Mouse (Mus musculus) G1E (cell line): ENCODE data around the gene Hpca. TPM values are rescaled to one million over a fixed set of nuclear protein-coding genes. Genes with fewer than 3 reads are reported as not detected.

ENCODE experiments used
- ATAC-seq: 2 replicates; pipeline ENCODE4 v1.8.0; 2016; ENCODE audit warnings: mild to moderate bottlenecking; ENCODE audit not compliant: insufficient number of reproducible peaks, poor library complexity, low FRiP score, severe bottlenecking; ENCODE audit errors: extremely low read depth
- DNase-seq: peaks from one replicate; pipeline ENCODE4 v3.0.0; 2012; ENCODE audit warnings: low spot score
- H3K27me3 ChIP-seq: 2 replicates; pipeline ENCODE4 v1.6.1; 2012; ENCODE audit warnings: mild to moderate bottlenecking, low read length, inconsistent platforms; ENCODE audit not compliant: insufficient read depth
- H3K36me3 ChIP-seq: replicated peaks from 2 replicates; pipeline ENCODE3; 2012; ENCODE audit warnings: mild to moderate bottlenecking, inconsistent platforms
- H3K4me1 ChIP-seq: 2 replicates; pipeline ENCODE4 v1.6.1; 2012; ENCODE audit warnings: low read depth, low read length, inconsistent platforms, mixed read lengths; ENCODE audit not compliant: insufficient read depth
- H3K4me3 ChIP-seq: 2 replicates; pipeline ENCODE4 v1.5.1; 2012; ENCODE audit warnings: low read depth, mild to moderate bottlenecking, inconsistent platforms, low read length, moderate library complexity, mixed read lengths
- H3K9me3 ChIP-seq: replicated peaks from 2 replicates; pipeline ENCODE4 v1.6.1; 2012; ENCODE audit warnings: inconsistent platforms
- CTCF ChIP-seq: IDR thresholded peaks from 2 replicates; pipeline ENCODE4 v1.5.1; 2012; ENCODE audit warnings: low read depth, low read length, inconsistent platforms, mixed read lengths
- GATA1 ChIP-seq: IDR thresholded peaks from 2 replicates; pipeline ENCODE4 v1.6.1; 2012; ENCODE audit warnings: borderline replicate concordance, low read length, inconsistent platforms, mixed read lengths
- GATA2 ChIP-seq: IDR thresholded peaks from 2 replicates; pipeline ENCODE4 v1.6.1; 2012; ENCODE audit warnings: low read depth, low read length, inconsistent platforms, borderline replicate concordance
- POLR2AphosphoS5 ChIP-seq: IDR thresholded peaks from 2 replicates; pipeline ENCODE4 v1.6.1; 2012; ENCODE audit warnings: low read depth, low read length, inconsistent platforms; ENCODE audit not compliant: insufficient replicate concordance
- TAL1 ChIP-seq: conservative IDR thresholded peaks from 2 replicates; pipeline ENCODE4 v1.6.1; 2012; ENCODE audit warnings: low read depth, low read length, inconsistent platforms, mixed read lengths
- polyA plus RNA-seq: library from polyadenylated mRNA; stranded (reverse); fragments of >175 nt; gene quantifications from 2 replicates; pipeline ENCODE4 v1.2.3, GENCODE M21; 2012
- total RNA-seq, 2 experiments: library from RNA; stranded (forward) in 1 of 2; stranded (reverse) in 1 of 2; fragments of 200-1000 nt in 1 of 2; fragments of >200 nt in 1 of 2; fragmentation: Nextera tagmentation in 1 of 2; gene quantifications; 2 replicates each; pipeline ENCODE4 v1.2.3; 2014 to 2017

Gene Hpca
- total and polyA plus RNA-seq, 3 experiments: not detected

DNA sequence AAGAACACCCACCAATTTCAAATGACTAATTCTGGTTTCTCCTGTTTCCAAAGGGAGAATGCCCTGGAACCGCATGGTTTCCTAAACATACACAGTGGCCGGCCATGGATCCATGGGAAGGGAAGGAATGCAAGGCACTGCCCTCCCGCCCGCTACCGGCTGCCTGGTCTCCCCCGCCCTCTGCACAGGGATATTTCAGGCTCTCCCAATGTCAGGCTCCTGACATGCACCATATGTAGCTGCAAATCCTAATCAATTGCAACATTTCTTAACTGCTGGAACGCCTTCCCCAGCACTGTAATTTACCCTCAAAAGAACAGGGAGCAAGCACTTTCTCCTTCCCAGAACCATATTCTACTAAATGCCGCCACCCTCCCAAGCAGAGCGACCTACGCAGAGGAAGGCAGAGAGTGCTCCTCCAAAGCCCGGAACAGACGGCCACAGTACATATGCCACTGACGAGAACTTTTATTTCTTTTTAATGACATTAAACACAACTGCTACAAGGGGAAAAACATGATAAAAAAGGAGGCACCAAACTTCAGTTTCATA, 25.8 kb upstream of the Hpca start:
- Histone ChIP-seq H3K4me1 (peaks cover 30% of the 10 kb centered on the region), H3K36me3 (peaks cover 85% of the 10 kb centered on the region), H3K27me3 (no peaks in the 10 kb centered on the region), H3K9me3 (no peaks in the 10 kb centered on the region), H3K4me3 (no peak overlapping the region)
- DNase-seq: no peak
- no peak for TF ChIP-seq CTCF
- ATAC-seq: no peak

DNA sequence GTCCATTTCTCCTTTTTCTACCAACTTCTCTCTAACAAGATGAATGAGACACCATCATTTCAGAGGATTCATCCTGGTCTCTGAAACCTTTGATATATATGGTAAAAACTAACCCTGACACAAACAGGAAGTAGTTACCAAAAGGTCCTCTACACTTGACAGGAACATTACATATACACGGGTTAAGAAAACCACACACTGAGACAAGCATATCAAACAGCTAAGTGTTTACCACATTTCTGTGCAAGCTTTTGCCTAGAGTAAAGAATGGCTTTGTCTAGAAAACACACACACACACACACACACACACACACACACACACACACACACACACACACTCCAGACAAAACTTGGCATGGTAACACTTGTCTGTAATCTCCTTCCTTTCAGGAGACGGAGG, 24.6 kb upstream of the Hpca start:
- no peak for DNase-seq
- H3K4me3 ChIP-seq: no peak overlapping the region
- peaks cover 82% of the 10 kb centered on the region for H3K36me3 ChIP-seq
- no peak for TF ChIP-seq GATA2
- no peak for TF ChIP-seq TAL1
- TF ChIP-seq GATA1: no peak
- TF ChIP-seq CTCF: no peak
- no peak for TF ChIP-seq POLR2AphosphoS5
- no peak for ATAC-seq
- peaks cover 42% of the 10 kb centered on the region for H3K4me1 ChIP-seq
- H3K9me3 ChIP-seq: no peaks in the 10 kb centered on the region
- no peaks in the 10 kb centered on the region for H3K27me3 ChIP-seq

DNA sequence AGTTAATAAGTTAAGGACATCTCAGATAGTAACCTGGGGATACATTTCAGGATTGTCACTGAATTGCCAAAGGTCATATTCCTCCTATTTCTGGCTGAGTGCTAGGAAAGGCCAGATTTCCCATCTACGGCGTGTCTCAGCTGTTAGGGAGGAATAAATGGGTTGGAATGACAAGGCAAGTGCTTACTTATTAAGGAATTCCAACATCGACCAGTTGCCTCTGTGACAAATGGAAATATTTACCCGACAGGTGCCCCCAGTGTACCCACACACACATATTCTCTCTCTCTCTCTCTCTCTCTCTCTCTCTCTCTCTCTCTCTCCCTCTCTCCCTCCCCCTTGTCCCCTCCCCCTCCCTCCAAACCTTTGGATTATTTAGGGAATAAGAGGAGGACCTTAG, 24.1 kb upstream of the Hpca start:
- H3K36me3 ChIP-seq: peaks cover 79% of the 10 kb centered on the region
- H3K9me3 ChIP-seq: no peaks in the 10 kb centered on the region
- no peaks in the 10 kb centered on the region for H3K27me3 ChIP-seq
- no peak overlapping the region for H3K4me3 ChIP-seq
- no peak for ATAC-seq
- no peak for DNase-seq
- TF ChIP-seq GATA2 (no peak), GATA1 (no peak), CTCF (no peak), POLR2AphosphoS5 (no peak), TAL1 (no peak)
- H3K4me1 ChIP-seq: peaks cover 47% of the 10 kb centered on the region

DNA sequence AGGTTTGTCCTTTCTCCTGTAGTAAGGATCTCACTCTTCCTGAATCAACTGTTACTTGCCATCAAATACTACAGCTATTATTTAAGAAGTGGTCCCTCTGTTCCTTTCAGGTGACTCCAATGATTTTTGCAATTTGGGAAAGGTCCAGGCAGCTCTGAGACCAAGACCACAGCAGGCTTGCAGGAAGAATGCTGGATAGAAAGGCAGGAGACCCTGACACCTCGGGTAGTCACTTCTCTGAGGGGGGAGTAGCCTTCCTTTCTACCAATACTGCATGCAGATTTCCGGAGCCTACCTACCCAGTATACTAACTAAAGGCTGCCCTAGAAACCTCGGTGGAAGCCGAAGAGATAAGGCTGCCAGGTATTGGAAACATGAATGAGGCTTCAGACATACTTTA, 23.6 kb upstream of the Hpca start:
- H3K4me1 ChIP-seq: peaks cover 52% of the 10 kb centered on the region
- H3K27me3 ChIP-seq: no peaks in the 10 kb centered on the region
- no peak overlapping the region for H3K4me3 ChIP-seq
- DNase-seq (no peak), ATAC-seq (no peak)
- no peaks in the 10 kb centered on the region for H3K9me3 ChIP-seq
- TF ChIP-seq GATA1 (no peak), GATA2 (no peak), CTCF (no peak), TAL1 (no peak), POLR2AphosphoS5 (no peak)
- H3K36me3 ChIP-seq: peaks cover 73% of the 10 kb centered on the region

DNA sequence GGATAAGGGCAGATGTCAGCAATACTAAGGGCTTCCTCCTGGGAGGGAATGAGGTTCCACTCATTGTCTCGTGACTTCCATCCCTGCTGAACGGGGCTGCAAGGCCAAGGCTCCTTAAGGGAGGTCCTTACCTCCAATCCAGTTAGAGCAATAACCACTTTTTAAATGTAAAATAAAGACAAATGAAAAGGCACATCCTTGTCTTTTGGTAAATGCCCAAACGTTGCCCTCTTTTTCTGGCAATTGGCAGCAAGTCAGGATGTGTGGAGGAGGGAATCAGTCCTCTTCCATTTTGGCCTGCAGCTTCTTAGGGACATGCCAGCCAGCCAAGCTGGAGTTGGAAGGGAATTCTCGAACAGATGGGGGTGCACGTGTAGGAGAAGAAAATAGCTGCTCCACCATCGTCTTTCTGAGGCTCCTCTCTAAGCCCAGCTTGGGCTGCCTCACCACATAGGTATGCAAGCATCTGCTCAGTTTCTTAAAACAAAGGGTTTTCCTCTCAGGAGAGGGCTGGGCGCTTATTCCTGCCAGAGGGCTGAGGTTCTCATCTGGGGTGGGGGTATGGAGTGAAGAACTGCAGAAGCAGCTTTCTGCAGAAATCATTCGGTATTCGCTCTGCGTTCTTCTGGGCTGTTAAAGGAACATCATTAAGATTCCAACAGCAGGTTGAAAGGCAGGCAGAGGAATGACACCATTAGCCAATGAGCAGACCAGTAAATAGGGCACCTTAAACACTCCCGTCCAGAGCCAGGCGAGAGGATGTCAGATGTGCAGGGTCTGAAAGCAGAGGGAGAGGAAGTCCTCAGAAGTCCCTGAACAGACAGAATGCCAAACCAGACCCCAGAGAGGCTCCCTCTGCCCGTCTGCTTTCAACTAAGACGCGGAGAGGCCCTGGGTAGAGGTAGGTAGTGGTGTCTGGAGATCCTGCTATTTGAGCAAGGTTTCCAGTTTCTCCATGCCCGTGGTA, 22.8 kb upstream of the Hpca start:
- DNase-seq (no peak), ATAC-seq (no peak)
- Histone ChIP-seq H3K27me3 (no peaks in the 10 kb centered on the region), H3K4me3 (no peak overlapping the region; the same call in 1 of the 2 replicates), H3K4me1 (peaks cover 59% of the 10 kb centered on the region), H3K36me3 (peaks cover 70% of the 10 kb centered on the region), H3K9me3 (no peaks in the 10 kb centered on the region)
- TF ChIP-seq GATA1 (no peak), GATA2 (no peak), CTCF (no peak), TAL1 (no peak), POLR2AphosphoS5 (no peak)

DNA sequence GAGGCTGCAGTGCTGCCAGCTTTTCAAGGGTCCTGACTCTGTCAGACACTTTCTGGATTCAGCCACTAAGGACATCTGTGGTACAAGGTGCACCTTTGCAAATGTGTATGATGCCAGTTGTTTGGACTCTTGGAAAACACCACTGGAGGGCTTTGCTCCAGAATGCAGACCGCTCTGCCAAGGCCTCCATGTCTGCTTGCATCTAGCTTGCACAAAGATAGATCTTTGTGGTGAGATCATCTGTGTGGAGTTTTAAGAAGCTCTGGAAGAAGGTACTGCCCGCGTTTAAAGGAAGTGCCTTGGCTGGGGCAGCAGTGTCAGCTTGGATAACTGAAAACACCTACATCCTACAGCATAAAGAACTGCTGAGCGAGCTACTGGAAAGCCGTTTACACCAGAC, 21.7 kb upstream of the Hpca start:
- DNase-seq: no peak
- no peak for TF ChIP-seq TAL1
- no peak for TF ChIP-seq POLR2AphosphoS5
- Histone ChIP-seq H3K4me3 (no peak overlapping the region), H3K27me3 (no peaks in the 10 kb centered on the region), H3K4me1 (peaks cover 71% of the 10 kb centered on the region), H3K36me3 (peaks cover 64% of the 10 kb centered on the region), H3K9me3 (no peaks in the 10 kb centered on the region)
- no peak for ATAC-seq
